Mouse (Mus musculus) embryo, embryonic 11.5 days (tissue): ENCODE data around the gene Psenen.

Source experiments
- DNase-seq: peaks from one replicate; pipeline ENCODE4 v3.0.0-alpha.2; 2012; ENCODE audit warnings: low read depth, low spot score

Psenen gene

GRCm38 (mm10) chr7:30563117-30563905, at the start of gene Psenen, which contains the start of the genes U2af1l4 and Gm49396:
Psenen (minus strand) TSS chr7:30563627.
U2af1l4 (plus strand) TSS chr7:30563301.
Gm49396 (plus strand) TSS chr7:30563344.
- peak; percentile 98 for DNase-seq

GRCm38 (mm10) chr7:30612654-30613402, 49.4 kb upstream of the Psenen start, which contains the start of gene Upk1a:
Upk1a (minus strand) TSS chr7:30612847.
- no peak for DNase-seq

- no peak for DNase-seq
Observed at GRCm38 (mm10) chr7:30610043-30610442, 46.6 kb upstream of the Psenen start.

GRCm38 (mm10) chr7:30608476-30608875, 45.0 kb upstream of the Psenen start:
- DNase-seq = no peak

GRCm38 (mm10) chr7:30607706-30608309, 44.4 kb upstream of the Psenen start:
- DNase-seq = no peak

- no peak for DNase-seq
Observed at GRCm38 (mm10) chr7:30604944-30605343, 41.5 kb upstream of the Psenen start.

GRCm38 (mm10) chr7:30604424-30604823, 41.0 kb upstream of the Psenen start:
- DNase-seq = no peak

GRCm38 (mm10) chr7:30602583-30602982, 39.2 kb upstream of the Psenen start:
- no peak for DNase-seq

GRCm38 (mm10) chr7:30600651-30601050, 37.2 kb upstream of the Psenen start:
- DNase-seq = no peak

- DNase-seq = peak; percentile 74
Observed at GRCm38 (mm10) chr7:30599933-30600353, 36.5 kb upstream of the Psenen start.

GRCm38 (mm10) chr7:30598786-30599185, 35.4 kb upstream of the Psenen start, which contains the start of gene Zbtb32:
Zbtb32 (minus strand) TSS chr7:30598909.
- no peak for DNase-seq

- DNase-seq = no peak
Observed at GRCm38 (mm10) chr7:30596811-30597210, 33.4 kb upstream of the Psenen start.

GRCm38 (mm10) chr7:30596093-30596492, 32.7 kb upstream of the Psenen start:
- no peak for DNase-seq

- no peak for DNase-seq
Observed at GRCm38 (mm10) chr7:30594510-30595024, 31.1 kb upstream of the Psenen start.

GRCm38 (mm10) chr7:30593579-30594509, 30.4 kb upstream of the Psenen start:
- DNase-seq = no peak

GRCm38 (mm10) chr7:30592772-30593423, 29.5 kb upstream of the Psenen start:
- no peak for DNase-seq

GRCm38 (mm10) chr7:30591605-30591951, 28.2 kb upstream of the Psenen start:
- DNase-seq = no peak

- DNase-seq = no peak
Observed at GRCm38 (mm10) chr7:30590927-30591604, 27.6 kb upstream of the Psenen start.

GRCm38 (mm10) chr7:30589435-30590301, 26.2 kb upstream of the Psenen start:
- DNase-seq = peak; percentile 80
